Mouse (Mus musculus): ENCODE measurements around the gene Capzb. TPM values are rescaled to one million over a fixed set of nuclear protein-coding genes. Genes with fewer than 3 reads are reported as not detected.

Gene Capzb
- total and polyA plus RNA-seq, 3 experiments: 103 to 354 TPM; not detected in 1

- no peak for DNase-seq (ENCODE audit: low read depth, low spot score)
- peaks cover 0 to 7% of the 10 kb centered on the region in 2 experiments; a peak in 1 of 4 replicates for H3K36me3 ChIP-seq (ENCODE audit: control insufficient read depth in 1 of 2, insufficient read depth in 2 of 2, low read length in 2 of 2)
Measured at GRCm38 (mm10) chr4:139234261-139234660, 41.6 kb downstream of the Capzb start.

GRCm38 (mm10) chr4:139235556-139235955 lies 42.9 kb downstream of the Capzb start:
- no peak overlapping the region for H3K4me3 ChIP-seq (ENCODE audit: control insufficient read depth in 1 of 2, insufficient read depth in 1 of 2, low read depth in 2 of 2, low read length in 2 of 2)
- no peak for DNase-seq (ENCODE audit: low read depth, low spot score)
- H3K79me2 ChIP-seq (ENCODE audit: control insufficient read depth, insufficient read depth, low read length, poor library complexity): peaks cover 20% of the 10 kb centered on the region
- H3K9ac ChIP-seq (ENCODE audit: control insufficient read depth, low read depth, low read length, poor library complexity, severe bottlenecking): no peak overlapping the region
- H3K9me3 ChIP-seq (replicated peaks; ENCODE audit: insufficient read depth, low read length): no peaks in the 10 kb centered on the region
- no peak for TF ChIP-seq ZMIZ1 (IDR thresholded peaks at IDR 0.05; ENCODE audit: low read depth, low read length)
- no peak for TF ChIP-seq MXI1 (IDR thresholded peaks at IDR 0.05; ENCODE audit: low read depth, low read length)
- TF ChIP-seq KAT2A (conservative IDR thresholded peaks at IDR 0.05; ENCODE audit: low read depth, low read length): no peak
- no peak for TF ChIP-seq EP300 (IDR thresholded peaks at IDR 0.05; ENCODE audit: low read depth in 1 of 2, low read length in 2 of 2)
- no peak for TF ChIP-seq CTCF (IDR thresholded peaks at IDR 0.05 in 2 of 3, conservative IDR thresholded peaks at IDR 0.05 in 1 of 3; ENCODE audit: control insufficient read depth in 1 of 3, insufficient read depth in 1 of 3, low read depth in 2 of 3, low read length in 3 of 3, poor library complexity in 1 of 3, severe bottlenecking in 1 of 3)
- TF ChIP-seq CHD2 (IDR thresholded peaks at IDR 0.05; ENCODE audit: low read length): no peak
- TF ChIP-seq NELFE (IDR thresholded peaks at IDR 0.05; ENCODE audit: low read depth, low read length): no peak
- no peak for TF ChIP-seq SIN3A (IDR thresholded peaks at IDR 0.05; ENCODE audit: low read length)
- TF ChIP-seq MAX (IDR thresholded peaks at IDR 0.05; ENCODE audit: low read length): no peak
- TF ChIP-seq ETS1 (IDR thresholded peaks at IDR 0.05; ENCODE audit: low read depth, low read length): no peak
- TF ChIP-seq TBP (IDR thresholded peaks at IDR 0.05; ENCODE audit: low read depth, low read length): no peak
- no peak for TF ChIP-seq RCOR1 (IDR thresholded peaks at IDR 0.05; ENCODE audit: low read depth, low read length)
- TF ChIP-seq MEF2A (IDR thresholded peaks at IDR 0.05; ENCODE audit: extremely low read depth, insufficient replicate concordance, low read depth, low read length, poor library complexity, severe bottlenecking): no peak
- TF ChIP-seq CHD1 (IDR thresholded peaks at IDR 0.05; ENCODE audit: low read depth, low read length): no peak
- H3K36me3 ChIP-seq (ENCODE audit: control insufficient read depth in 1 of 2, insufficient read depth in 2 of 2, low read length in 2 of 2): peaks cover 3 to 15% of the 10 kb centered on the region in 2 experiments; a peak in 3 of 4 replicates
- no peaks in the 10 kb centered on the region for H3K27me3 ChIP-seq (ENCODE audit: control insufficient read depth in 1 of 2, insufficient read depth in 2 of 2, low read length in 2 of 2)
- H3K4me1 ChIP-seq (ENCODE audit: control insufficient read depth in 1 of 2, insufficient read depth in 2 of 2, low read length in 2 of 2): no peaks in the 10 kb centered on the region; a peak in 1 of 4 replicates
- no peak overlapping the region for H3K27ac ChIP-seq (ENCODE audit: control insufficient read depth, low read depth, low read length)

More at GRCm38 (mm10) chr4:139234261-139234660, 41.6 kb downstream of the Capzb start:
- Histone ChIP-seq H3K27me3 (ENCODE audit: control insufficient read depth in 1 of 2, insufficient read depth in 2 of 2, low read length in 2 of 2) (no peaks in the 10 kb centered on the region), H3K4me3 (ENCODE audit: control insufficient read depth in 1 of 2, insufficient read depth in 1 of 2, low read depth in 2 of 2, low read length in 2 of 2) (no peak overlapping the region), H3K27ac (ENCODE audit: control insufficient read depth, low read depth, low read length) (no peak overlapping the region), H3K79me2 (ENCODE audit: control insufficient read depth, insufficient read depth, low read length, poor library complexity) (peaks cover 28% of the 10 kb centered on the region), H3K4me1 (ENCODE audit: control insufficient read depth in 1 of 2, insufficient read depth in 2 of 2, low read length in 2 of 2) (no peaks in the 10 kb centered on the region), H3K9me3 (replicated peaks; ENCODE audit: insufficient read depth, low read length) (no peaks in the 10 kb centered on the region), H3K9ac (ENCODE audit: control insufficient read depth, low read depth, low read length, poor library complexity, severe bottlenecking) (no peak overlapping the region)
- no peak for TF ChIP-seq TAL1 (IDR thresholded peaks at IDR 0.05; ENCODE audit: low read length)
- no peak for TF ChIP-seq SMC3 (IDR thresholded peaks at IDR 0.05; ENCODE audit: low read depth, low read length)
- no peak for TF ChIP-seq GATA1 (IDR thresholded peaks at IDR 0.05; ENCODE audit: low read depth, low read length)
- TF ChIP-seq ZKSCAN1 (IDR thresholded peaks at IDR 0.05; ENCODE audit: low read depth, low read length): no peak
- TF ChIP-seq MYC (IDR thresholded peaks at IDR 0.05; ENCODE audit: low read depth, low read length): no peak
- no peak for TF ChIP-seq SIN3A (IDR thresholded peaks at IDR 0.05; ENCODE audit: low read length)
- no peak for TF ChIP-seq POLR2A (IDR thresholded peaks at IDR 0.05; ENCODE audit: control insufficient read depth in 1 of 2, insufficient read depth in 1 of 2, low read depth in 1 of 2, low read length in 2 of 2, poor library complexity in 1 of 2)
- TF ChIP-seq ZMIZ1 (IDR thresholded peaks at IDR 0.05; ENCODE audit: low read depth, low read length): no peak
- no peak for TF ChIP-seq ZC3H11A (IDR thresholded peaks at IDR 0.05; ENCODE audit: low read depth, low read length)
- no peak for TF ChIP-seq MEF2A (IDR thresholded peaks at IDR 0.05; ENCODE audit: extremely low read depth, insufficient replicate concordance, low read depth, low read length, poor library complexity, severe bottlenecking)
- no peak for TF ChIP-seq CTCF (IDR thresholded peaks at IDR 0.05 in 2 of 3, conservative IDR thresholded peaks at IDR 0.05 in 1 of 3; ENCODE audit: control insufficient read depth in 1 of 3, insufficient read depth in 1 of 3, low read depth in 2 of 3, low read length in 3 of 3, poor library complexity in 1 of 3, severe bottlenecking in 1 of 3)
- TF ChIP-seq POLR2AphosphoS5 (IDR thresholded peaks at IDR 0.05; ENCODE audit: borderline replicate concordance, low read depth, low read length): no peak
- TF ChIP-seq USF1 (IDR thresholded peaks at IDR 0.05; ENCODE audit: low read depth, low read length): no peak
- TF ChIP-seq HCFC1 (IDR thresholded peaks at IDR 0.05; ENCODE audit: low read depth, low read length): no peak
- no peak for TF ChIP-seq MAZ (IDR thresholded peaks at IDR 0.05; ENCODE audit: low read depth, low read length)
